Mouse (Mus musculus) cortical plate, adult 2 months (tissue): ENCODE results near the gene Ppp2r5a.

Experiments used
- CTCF ChIP-seq: fragments of 200-500 bp; IDR thresholded peaks from 2 replicates; pipeline ENCODE4 v1.5.1; 2011; ENCODE audit warnings: mild to moderate bottlenecking, control low read depth, low read length; ENCODE audit not compliant: insufficient read depth; ENCODE audit errors: extremely low read depth
- POLR2A ChIP-seq: fragments of 200-500 bp; IDR thresholded peaks from 2 replicates; pipeline ENCODE4 v1.6.1; 2011; ENCODE audit warnings: mild to moderate bottlenecking, low read length, control low read depth; ENCODE audit not compliant: insufficient read depth; ENCODE audit errors: extremely low read depth

- TF ChIP-seq POLR2A (no peak), CTCF (no peak)
These were observed 78.1 kb downstream of the Ppp2r5a start for GRCm38 (mm10) chr1:191324733-191325590.
